Comparison of ENCODE assay signal across 8 mouse cellular contexts in the genomic region with DNA sequence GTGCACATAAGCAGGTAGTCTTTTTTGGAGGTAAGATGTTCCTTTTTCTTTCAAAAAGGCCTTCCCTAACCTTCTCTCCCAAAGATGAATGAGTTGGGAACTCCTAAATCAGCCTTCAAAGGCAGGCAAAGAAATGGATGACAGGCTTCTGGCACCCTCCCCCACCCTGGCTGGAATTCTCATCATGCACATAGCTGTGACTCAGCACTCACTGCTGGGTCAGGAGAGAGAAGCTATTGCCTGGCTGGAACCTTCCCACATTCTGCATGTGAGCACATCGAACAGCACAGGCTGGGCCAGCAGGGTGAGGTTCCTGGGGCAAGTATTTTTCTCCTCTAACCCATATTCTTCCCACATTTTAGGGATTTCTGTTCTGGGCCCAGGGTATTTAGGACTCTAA. TPM values are rescaled to one million over a fixed set of nuclear protein-coding genes. Genes with fewer than 3 reads are reported as not detected.
DNase-seq lines count a peak whose midpoint lies in the region; ATAC-seq lines count a peak whose summit lies in the region.

No protein-coding gene starts in this region.

- 61% methylated on average over 1 of the region's 1 CpGs for WGBS in neural tube, embryonic 15.5 days
- WGBS in forebrain, embryonic 16.5 days = 84% methylated on average over 1 of the region's 1 CpGs

- DNase-seq in adrenal gland, postnatal 10 days = peak; percentile 75
- DNase-seq in gastrocnemius, postnatal 10 days = peak; percentile 53
- DNase-seq in kidney, postnatal 14 days = peak; percentile 44
- no peak for DNase-seq in thymus, postnatal 10 days (ENCODE audit: low spot score in 2 of 2)

- peak overlapping the region; percentile 76 for H3K4me3 ChIP-seq in megakaryocyte, embryonic 14.5 days (replicated peaks)
- H3K4me3 ChIP-seq in neural tube, embryonic 15.5 days (replicated peaks) = no peak overlapping the region
- H3K4me3 ChIP-seq in forebrain, embryonic 16.5 days (replicated peaks; ENCODE audit: low read length) = no peak overlapping the region

- no peak for ATAC-seq in megakaryocyte, adult 5-6 weeks (ENCODE audit: poor library complexity, severe bottlenecking)
- ATAC-seq in neural tube, embryonic 15.5 days (ENCODE audit: low FRiP score) = 0 out of 2 replicates have a peak, but pooled peaks have one; percentile 55
- no peak for ATAC-seq in forebrain, embryonic 16.5 days

- no peaks in the 10 kb centered on the region for H3K9me3 ChIP-seq in megakaryocyte, embryonic 14.5 days
- H3K9me3 ChIP-seq in neural tube, embryonic 15.5 days (replicated peaks) = no peaks in the 10 kb centered on the region
- H3K9me3 ChIP-seq in forebrain, embryonic 16.5 days (ENCODE audit: control insufficient read depth, low read length) = no peaks in the 10 kb centered on the region

- H3K27me3 ChIP-seq in megakaryocyte, embryonic 14.5 days (replicated peaks) = no peaks in the 10 kb centered on the region
- H3K27me3 ChIP-seq in neural tube, embryonic 15.5 days (replicated peaks) = no peaks in the 10 kb centered on the region
- no peaks in the 10 kb centered on the region for H3K27me3 ChIP-seq in forebrain, embryonic 16.5 days (replicated peaks; ENCODE audit: control insufficient read depth, insufficient read depth, low read length)

- H3K4me1 ChIP-seq in megakaryocyte, embryonic 14.5 days = peaks cover 71% of the 10 kb centered on the region
- H3K4me1 ChIP-seq in neural tube, embryonic 15.5 days = no peaks in the 10 kb centered on the region
- H3K4me1 ChIP-seq in forebrain, embryonic 16.5 days (replicated peaks; ENCODE audit: control insufficient read depth, insufficient read depth, low read length) = no peaks in the 10 kb centered on the region

- H3K4me2 ChIP-seq in neural tube, embryonic 15.5 days = no peak overlapping the region
- H3K4me2 ChIP-seq in forebrain, embryonic 16.5 days (ENCODE audit: low read length) = no peak overlapping the region

- no peak overlapping the region for H3K27ac ChIP-seq in neural tube, embryonic 15.5 days (replicated peaks)
- no peak overlapping the region for H3K27ac ChIP-seq in forebrain, embryonic 16.5 days (ENCODE audit: low read length)

- H3K36me3 ChIP-seq in megakaryocyte, embryonic 14.5 days (replicated peaks; ENCODE audit: low read length) = peaks cover 33% of the 10 kb centered on the region
- H3K36me3 ChIP-seq in neural tube, embryonic 15.5 days = peaks cover 13% of the 10 kb centered on the region; the same call in 1 of the 2 replicates
- H3K36me3 ChIP-seq in forebrain, embryonic 16.5 days (ENCODE audit: control insufficient read depth, insufficient read depth) = no peaks in the 10 kb centered on the region

- H3K9ac ChIP-seq in neural tube, embryonic 15.5 days (replicated peaks) = no peak overlapping the region
- H3K9ac ChIP-seq in forebrain, embryonic 16.5 days (replicated peaks; ENCODE audit: low read depth, low read length) = no peak overlapping the region

RNA-seq across cellular contexts. Expression of gene Cd46, which starts 58.1 kb away (rescaled TPM):
- 0.08 TPM in 1 of 2 replicates, not detected in the other for polyA plus RNA-seq in megakaryocyte, embryonic 14.5 days (2012; ENCODE audit: insufficient read depth, low replicate concordance)
- 2.3 and 3.7 TPM in 2 replicates for total RNA-seq in megakaryocyte, adult 5-6 weeks (2015)
- 0.70 and 0.98 TPM in 2 replicates for total RNA-seq in megakaryocyte, adult 5-6 weeks (2017)
- total RNA-seq in adrenal gland, postnatal 10 days (2021) = 1 to 10 TPM; 1.7 to 2.7 TPM
- 1 to 10 TPM in 1 of 2 experiments, under 1 TPM in 1; 0.99 to 1.4 TPM for total RNA-seq in gastrocnemius, postnatal 10 days (2021)
- polyA plus RNA-seq in neural tube, embryonic 15.5 days (2015; fragmentation: Nextera tagmentation; extraction: Ambion mirVana) = 1.2 and 1.3 TPM in 2 replicates
- 1.5 and 2.1 TPM in 2 replicates for polyA plus RNA-seq in forebrain, embryonic 16.5 days (2015; fragmentation: Nextera tagmentation; extraction: Ambion mirVana)

Comparison
In these comparisons a context has a peak if more than half of its experiments do, and no peak if none do; other contexts are left out.
1. DNase-seq: peak in adrenal gland, postnatal 10 days (single experiment), gastrocnemius, postnatal 10 days (single experiment) and kidney, postnatal 14 days (single experiment); none in thymus, postnatal 10 days (0 of 2).